Mouse (Mus musculus): ENCODE measurements around the gene Tmem268. TPM values are rescaled to one million over a fixed set of nuclear protein-coding genes. Genes with fewer than 3 reads are reported as not detected.
A peak's percentile ranks its signal among the peaks of the same experiment; 100 is the strongest.

The Tmem268 gene
- polyA plus RNA-seq, 1 experiment from 2014 or later = 6.6 TPM

GRCm38 (mm10) chr4:63544494-63545230 lies 13.9 kb upstream of the Tmem268 start, which contains the start of gene Atp6v1g1:
Gene Atp6v1g1, plus strand, starts transcription at chr4:63544772.
- peak; percentile 97 for ATAC-seq (ENCODE audit: low FRiP score)
- no peaks in the 10 kb centered on the region for H3K27me3 ChIP-seq
- peak within 1 kb of the TSS; percentile 83 for H3K27ac ChIP-seq

GRCm38 (mm10) chr4:63545231-63545958 lies 13.2 kb upstream of the Tmem268 start:
- peak overlapping the region; percentile 88 for H3K9ac ChIP-seq
- peaks cover 15% of the 10 kb centered on the region for H3K36me3 ChIP-seq (replicated peaks)
- no peak; the same call in 1 of the 2 replicates for ATAC-seq (ENCODE audit: low FRiP score)
- H3K4me2 ChIP-seq = peak overlapping the region; percentile 69
- H3K4me1 ChIP-seq = peaks cover 32% of the 10 kb centered on the region
- H3K27me3 ChIP-seq = no peaks in the 10 kb centered on the region
- peak overlapping the region; percentile 83 for H3K27ac ChIP-seq
- H3K9me3 ChIP-seq = no peaks in the 10 kb centered on the region
- H3K4me3 ChIP-seq (replicated peaks) = peak overlapping the region; percentile 81
- 17% methylated on average over 26 of the region's 26 CpGs for WGBS

More at GRCm38 (mm10) chr4:63544494-63545230, 13.9 kb upstream of the Tmem268 start, which contains the start of gene Atp6v1g1:
- Histone ChIP-seq H3K9me3 (no peaks in the 10 kb centered on the region), H3K4me2 (peak within 1 kb of the TSS; percentile 69), H3K4me3 (replicated peaks) (peak within 1 kb of the TSS; percentile 81), H3K36me3 (replicated peaks) (peaks cover 13% of the 10 kb centered on the region), H3K9ac (peak within 1 kb of the TSS; percentile 88), H3K4me1 (peaks cover 32% of the 10 kb centered on the region)
- WGBS = under 1% methylated on average over 45 of the region's 57 CpGs

GRCm38 (mm10) chr4:63546441-63547055 lies 12.0 kb upstream of the Tmem268 start:
- Histone ChIP-seq H3K4me3 (replicated peaks) (no peak overlapping the region), H3K9me3 (no peaks in the 10 kb centered on the region), H3K4me2 (peak overlapping the region; percentile 69), H3K27ac (no peak overlapping the region), H3K36me3 (replicated peaks) (peaks cover 25% of the 10 kb centered on the region), H3K9ac (peak overlapping the region; percentile 88; the same call in 1 of the 2 replicates), H3K27me3 (no peaks in the 10 kb centered on the region), H3K4me1 (peaks cover 32% of the 10 kb centered on the region)
- ATAC-seq (ENCODE audit: low FRiP score) = no peak
- 89% methylated on average over 6 of the region's 6 CpGs for WGBS

GRCm38 (mm10) chr4:63547799-63548198 lies 10.8 kb upstream of the Tmem268 start:
- Histone ChIP-seq H3K27ac (no peak overlapping the region), H3K9ac (no peak overlapping the region), H3K4me2 (no peak overlapping the region), H3K9me3 (no peaks in the 10 kb centered on the region), H3K4me3 (replicated peaks) (no peak overlapping the region), H3K36me3 (replicated peaks) (peaks cover 37% of the 10 kb centered on the region), H3K4me1 (peaks cover 32% of the 10 kb centered on the region), H3K27me3 (no peaks in the 10 kb centered on the region)
- ATAC-seq (ENCODE audit: low FRiP score) = no peak
- 95% methylated on average over 1 of the region's 1 CpGs for WGBS

GRCm38 (mm10) chr4:63548491-63548890 lies 10.1 kb upstream of the Tmem268 start:
- Histone ChIP-seq H3K4me2 (no peak overlapping the region), H3K9ac (no peak overlapping the region), H3K27ac (no peak overlapping the region), H3K36me3 (replicated peaks) (peaks cover 42% of the 10 kb centered on the region), H3K4me1 (peaks cover 32% of the 10 kb centered on the region), H3K27me3 (no peaks in the 10 kb centered on the region), H3K4me3 (replicated peaks) (no peak overlapping the region), H3K9me3 (no peaks in the 10 kb centered on the region)
- ATAC-seq (ENCODE audit: low FRiP score) = no peak
- WGBS = 91% methylated on average over 3 of the region's 3 CpGs

- Histone ChIP-seq H3K27me3 (no peaks in the 10 kb centered on the region), H3K36me3 (replicated peaks) (peaks cover 55% of the 10 kb centered on the region), H3K9ac (no peak overlapping the region), H3K9me3 (no peaks in the 10 kb centered on the region), H3K4me2 (no peak overlapping the region), H3K4me3 (replicated peaks) (no peak overlapping the region), H3K4me1 (peaks cover 26% of the 10 kb centered on the region), H3K27ac (no peak overlapping the region)
- 94% methylated on average over 3 of the region's 3 CpGs for WGBS
- ATAC-seq (ENCODE audit: low FRiP score) = no peak
Measured at GRCm38 (mm10) chr4:63550908-63551307, 7.7 kb upstream of the Tmem268 start.

- ATAC-seq (ENCODE audit: low FRiP score) = no peak
- H3K9ac ChIP-seq = no peak overlapping the region
- H3K27me3 ChIP-seq = no peaks in the 10 kb centered on the region
- H3K4me3 ChIP-seq (replicated peaks) = no peak overlapping the region
- H3K36me3 ChIP-seq (replicated peaks) = peaks cover 55% of the 10 kb centered on the region
- H3K9me3 ChIP-seq = no peaks in the 10 kb centered on the region
- peaks cover 18% of the 10 kb centered on the region for H3K4me1 ChIP-seq
- 89% methylated on average over 1 of the region's 1 CpGs for WGBS
- H3K4me2 ChIP-seq = no peak overlapping the region
- no peak overlapping the region for H3K27ac ChIP-seq
Measured at GRCm38 (mm10) chr4:63552865-63553264, 5.7 kb upstream of the Tmem268 start.

- Histone ChIP-seq H3K9me3 (no peaks in the 10 kb centered on the region), H3K27ac (no peak overlapping the region), H3K27me3 (no peaks in the 10 kb centered on the region), H3K4me1 (peaks cover 21% of the 10 kb centered on the region), H3K36me3 (replicated peaks) (peaks cover 49% of the 10 kb centered on the region), H3K4me3 (replicated peaks) (no peak overlapping the region), H3K9ac (no peak overlapping the region), H3K4me2 (no peak overlapping the region)
- no peak for ATAC-seq (ENCODE audit: low FRiP score)
- 34% methylated on average over 4 of the region's 4 CpGs for WGBS
Measured at GRCm38 (mm10) chr4:63553789-63554576, 4.6 kb upstream of the Tmem268 start.

- Histone ChIP-seq H3K36me3 (replicated peaks) (peaks cover 43% of the 10 kb centered on the region), H3K4me3 (replicated peaks) (no peak overlapping the region), H3K4me2 (no peak overlapping the region), H3K9ac (no peak overlapping the region), H3K27ac (no peak overlapping the region), H3K9me3 (no peaks in the 10 kb centered on the region), H3K4me1 (peaks cover 28% of the 10 kb centered on the region), H3K27me3 (peaks cover 3% of the 10 kb centered on the region; the same call in 1 of the 2 replicates)
- 53% methylated on average over 3 of the region's 3 CpGs for WGBS
- no peak for ATAC-seq (ENCODE audit: low FRiP score)
Measured at GRCm38 (mm10) chr4:63554616-63555015, 4.0 kb upstream of the Tmem268 start.

- H3K4me3 ChIP-seq (replicated peaks) = no peak overlapping the region
- H3K9ac ChIP-seq = no peak overlapping the region
- peaks cover 32% of the 10 kb centered on the region for H3K4me1 ChIP-seq
- WGBS = 96% methylated on average over 2 of the region's 2 CpGs
- peaks cover 40% of the 10 kb centered on the region for H3K36me3 ChIP-seq (replicated peaks)
- H3K27ac ChIP-seq = no peak overlapping the region
- peaks cover 8% of the 10 kb centered on the region; the same call in 1 of the 2 replicates for H3K27me3 ChIP-seq
- no peak for ATAC-seq (ENCODE audit: low FRiP score)
- no peaks in the 10 kb centered on the region for H3K9me3 ChIP-seq
- no peak overlapping the region for H3K4me2 ChIP-seq
Measured at GRCm38 (mm10) chr4:63555111-63555510, 3.5 kb upstream of the Tmem268 start.

- no peak for ATAC-seq (ENCODE audit: low FRiP score)
- Histone ChIP-seq H3K9ac (no peak overlapping the region), H3K4me1 (peaks cover 40% of the 10 kb centered on the region), H3K27me3 (peaks cover 9% of the 10 kb centered on the region; the same call in 1 of the 2 replicates), H3K4me2 (no peak overlapping the region), H3K27ac (no peak overlapping the region), H3K4me3 (replicated peaks) (no peak overlapping the region), H3K36me3 (replicated peaks) (peaks cover 29% of the 10 kb centered on the region), H3K9me3 (no peaks in the 10 kb centered on the region)
- 64% methylated on average over 5 of the region's 5 CpGs for WGBS
Measured at GRCm38 (mm10) chr4:63556665-63557064, 1.9 kb upstream of the Tmem268 start.

Data from forebrain, embryonic 12.5 days (tissue).